Mouse (Mus musculus) spleen, embryonic (tissue): ENCODE measurements around the gene Art3.

Experiments
- CTCF ChIA-PET: fragments of 350-600 bp; sonication (Branson Sonifier 250); formaldehyde crosslinking; loops from one replicate; lab custom pipeline; 2022; lab: Charles Lee

The Art3 gene

GRCm38 (mm10) chr5:92376795-92377405 is 45.3 kb downstream of the Art3 start:
- CTCF ChIA-PET, result no interaction called here

GRCm38 (mm10) chr5:92381550-92382348 is 50.1 kb downstream of the Art3 start:
- CTCF ChIA-PET, result interaction anchor here (0.6 to 1.1 kb wide), 5 partner anchors 60 to 186 kb away, joined by 3 to 14 read pairs (median 3); no protein-coding TSS in a partner anchor

GRCm38 (mm10) chr5:92382349-92382679 is 50.7 kb downstream of the Art3 start:
- CTCF ChIA-PET, result interaction anchor here (0.6 to 1.1 kb wide), 4 partner anchors 60 to 187 kb away, joined by 3 to 14 read pairs (median 3); no protein-coding TSS in a partner anchor

GRCm38 (mm10) chr5:92383747-92384146 is 52.1 kb downstream of the Art3 start:
- CTCF ChIA-PET, result interaction anchor here (0.5 to 0.6 kb wide), 6 partner anchors 21 to 1735 kb away, joined by 3 to 11 read pairs (median 5); no protein-coding TSS in a partner anchor

- CTCF ChIA-PET, result no interaction called here
Measured at GRCm38 (mm10) chr5:92384855-92385254, 53.2 kb downstream of the Art3 start.

GRCm38 (mm10) chr5:92386102-92386501 is 54.5 kb downstream of the Art3 start:
- CTCF ChIA-PET, result interaction anchor here (0.6 to 1.0 kb wide), 2 partner anchors 11 to 34 kb away, joined by 7 to 13 read pairs; no protein-coding TSS in a partner anchor

GRCm38 (mm10) chr5:92386643-92387042 is 55.0 kb downstream of the Art3 start:
- CTCF ChIA-PET, result interaction anchor here (1.0 kb wide), 1 partner anchor 10 kb away, joined by 13 read pairs; no protein-coding TSS in a partner anchor

GRCm38 (mm10) chr5:92387433-92387832 is 55.8 kb downstream of the Art3 start:
- CTCF ChIA-PET, result interaction anchor here (0.6 kb wide), 1 partner anchor 76 kb away, joined by 11 read pairs; no protein-coding TSS in a partner anchor

GRCm38 (mm10) chr5:92389977-92390376 is 58.4 kb downstream of the Art3 start:
- CTCF ChIA-PET, result no interaction called here

GRCm38 (mm10) chr5:92390615-92391014 is 59.0 kb downstream of the Art3 start:
- CTCF ChIA-PET, result no interaction called here

- CTCF ChIA-PET, result no interaction called here
Measured at GRCm38 (mm10) chr5:92392542-92392941, 60.9 kb downstream of the Art3 start.

GRCm38 (mm10) chr5:92393863-92394262 is 62.2 kb downstream of the Art3 start:
- CTCF ChIA-PET, result no interaction called here

- CTCF ChIA-PET, result no interaction called here
Measured at GRCm38 (mm10) chr5:92395764-92396163, 64.1 kb downstream of the Art3 start.

- CTCF ChIA-PET, result interaction anchor here (1.1 kb wide), 1 partner anchor 10 kb away, joined by 13 read pairs; no protein-coding TSS in a partner anchor
Measured at GRCm38 (mm10) chr5:92396476-92396875, 64.8 kb downstream of the Art3 start.

GRCm38 (mm10) chr5:92398153-92398552 is 66.5 kb downstream of the Art3 start:
- CTCF ChIA-PET, result interaction anchor here (0.5 to 0.9 kb wide), 2 partner anchors 10 to 167 kb away, joined by 5 to 6 read pairs; no protein-coding TSS in a partner anchor

GRCm38 (mm10) chr5:92402816-92403215 is 71.2 kb downstream of the Art3 start:
- CTCF ChIA-PET, result no interaction called here

GRCm38 (mm10) chr5:92403562-92404399 is 72.2 kb downstream of the Art3 start:
- CTCF ChIA-PET, result no interaction called here

- CTCF ChIA-PET, result no interaction called here
Measured at GRCm38 (mm10) chr5:92404400-92404678, 72.7 kb downstream of the Art3 start.

- CTCF ChIA-PET, result interaction anchor here (0.6 kb wide), 1 partner anchor 18 kb away, joined by 3 read pairs; no protein-coding TSS in a partner anchor
Measured at GRCm38 (mm10) chr5:92409361-92410155, 77.9 kb downstream of the Art3 start.

GRCm38 (mm10) chr5:92410486-92410885 is 78.9 kb downstream of the Art3 start:
- CTCF ChIA-PET, result no interaction called here
